Mouse (Mus musculus) E14TG2a.4 (cell line): ENCODE measurements around the gene Med20.

Experiments used
- CTCF ChIP-seq: conservative IDR thresholded peaks from 2 replicates; pipeline ENCODE4 v1.5.1; 2014; ENCODE audit warnings: low read length
- NANOG ChIP-seq: IDR thresholded peaks from 2 replicates; pipeline ENCODE4 v1.6.1; 2014; ENCODE audit warnings: borderline replicate concordance, low read length, mixed read lengths
- POU5F1 ChIP-seq: IDR thresholded peaks from 2 replicates; pipeline ENCODE4 v1.6.1; 2014; ENCODE audit warnings: low read length, borderline replicate concordance

DNA sequence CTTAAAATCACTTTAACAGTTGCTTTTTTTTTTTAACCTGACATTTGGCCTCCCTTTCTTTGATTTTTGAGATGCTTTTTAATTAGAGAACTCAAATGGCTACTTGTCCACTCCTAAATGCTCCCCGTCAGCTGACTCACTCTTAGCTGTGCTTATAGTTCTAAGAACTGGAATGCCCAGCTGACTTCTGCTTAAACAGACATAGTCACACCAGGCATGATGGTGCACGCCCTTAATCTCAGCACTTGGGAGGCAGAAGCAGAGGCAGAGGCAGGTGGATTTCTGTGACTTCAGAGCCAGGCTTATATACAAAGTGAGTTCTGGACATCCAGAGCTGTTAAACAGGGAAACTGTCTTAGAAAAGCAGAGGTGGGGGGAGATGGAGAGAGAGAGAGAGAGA, 40.6 kb downstream of the Med20 start:
- TF ChIP-seq CTCF (no peak), POU5F1 (no peak), NANOG (no peak)
